Mouse (Mus musculus) cortical plate, adult 2 months (tissue): ENCODE measurements at regions not wholly inside any gene's neighbourhood (a gene's known extent, or its start where the extent isn't known, plus 50 kb on each side); places are given as distances from the start of the nearest gene placed in this dataset.

Experiments used
- CTCF ChIP-seq: fragments of 200-500 bp; IDR thresholded peaks from 2 replicates; pipeline ENCODE4 v1.5.1; 2011; ENCODE audit warnings: mild to moderate bottlenecking, control low read depth, low read length; ENCODE audit not compliant: insufficient read depth; ENCODE audit errors: extremely low read depth
- POLR2A ChIP-seq: fragments of 200-500 bp; IDR thresholded peaks from 2 replicates; pipeline ENCODE4 v1.6.1; 2011; ENCODE audit warnings: mild to moderate bottlenecking, low read length, control low read depth; ENCODE audit not compliant: insufficient read depth; ENCODE audit errors: extremely low read depth

- TF ChIP-seq POLR2A (no peak), CTCF (no peak)
Measured at GRCm38 (mm10) chr3:35250092-35250749, 503.7 kb upstream of the Atp11b start.
